Mouse (Mus musculus) kidney, embryonic 14.5 days (tissue): ENCODE measurements around the gene Mmgt2. TPM values are rescaled to one million over a fixed set of nuclear protein-coding genes. Genes with fewer than 3 reads are reported as not detected.

Experiments used
- ATAC-seq: fragments of 200-750 bp; cut with Nextera tagmentation; 2 replicates; pipeline ENCODE4 v1.8.0; 2017; ENCODE audit warnings: moderate number of reproducible peaks, mild to moderate bottlenecking, moderate TSS enrichment, moderate library complexity; ENCODE audit not compliant: low FRiP score, low TSS enrichment
- H3K27ac ChIP-seq: fragments of 300-500 bp; sonication (generic); 2 replicates; pipeline ENCODE4 v1.5.1; 2014; ENCODE audit warnings: low read depth, mild to moderate bottlenecking, low read length, moderate library complexity, mixed read lengths
- H3K27me3 ChIP-seq: fragments of 300-500 bp; sonication (generic); 2 replicates; pipeline ENCODE4 v1.6.1; 2014; ENCODE audit warnings: mild to moderate bottlenecking, low read length; ENCODE audit not compliant: control insufficient read depth, insufficient read depth
- H3K36me3 ChIP-seq: fragments of 300-500 bp; sonication (generic); 2 replicates; pipeline ENCODE4 v1.6.1; 2014; ENCODE audit warnings: low read length, mixed read lengths; ENCODE audit not compliant: control insufficient read depth, insufficient read depth
- H3K4me1 ChIP-seq: fragments of 300-500 bp; sonication (generic); 2 replicates; pipeline ENCODE4 v1.6.1; 2014; ENCODE audit warnings: low read length, mixed read lengths; ENCODE audit not compliant: control insufficient read depth, insufficient read depth
- H3K4me2 ChIP-seq: fragments of 300-500 bp; sonication (generic); replicated peaks from 2 replicates; pipeline ENCODE4 v1.6.1; 2014; ENCODE audit warnings: low read depth, mild to moderate bottlenecking, low read length
- H3K4me3 ChIP-seq: fragments of 300-500 bp; sonication (generic); 2 replicates; pipeline ENCODE4 v1.5.1; 2014; ENCODE audit warnings: mild to moderate bottlenecking, low read length
- H3K9ac ChIP-seq: fragments of 300-500 bp; sonication (generic); 2 replicates; pipeline ENCODE4 v1.6.1; 2014; ENCODE audit warnings: low read depth, mild to moderate bottlenecking, low read length, moderate library complexity
- H3K9me3 ChIP-seq: fragments of 300-500 bp; sonication (generic); 2 replicates; pipeline ENCODE4 v1.6.1; 2016; ENCODE audit warnings: low read length; ENCODE audit not compliant: control insufficient read depth
- WGBS: fragments of 180-500 bp; shearing (Covaris S2); extraction: QIAGEN DNeasy Blood & Tissue Kit; methylation state at CpG from one replicate; pipeline ENCODE4 v1.1.7; 2014; 5-methylcytosine and 5-hydroxymethylcytosine counted together
- polyA plus RNA-seq: library from polyadenylated mRNA; unstranded; fragments of >200 nt; fragmentation: Nextera tagmentation; extraction: Ambion mirVana; gene quantifications from 2 replicates; pipeline ENCODE4 v1.2.1, GENCODE M21; 2014

The Mmgt2 gene
- polyA plus RNA-seq, 1 experiment from 2014 or later, result 63.8 TPM

GRCm38 (mm10) chr11:62643011-62643631 is 5.3 kb upstream of the Mmgt2 start:
- Histone ChIP-seq H3K27me3 (no peaks in the 10 kb centered on the region), H3K27ac (no peak overlapping the region), H3K9me3 (no peaks in the 10 kb centered on the region), H3K9ac (no peak overlapping the region), H3K4me1 (peaks cover 48% of the 10 kb centered on the region), H3K4me2 (no peak overlapping the region), H3K36me3 (peaks cover 5% of the 10 kb centered on the region; the same call in 1 of the 2 replicates), H3K4me3 (no peak overlapping the region)
- no peak for ATAC-seq
- 64% methylated on average over 8 of the region's 8 CpGs for WGBS

GRCm38 (mm10) chr11:62643681-62644363 is 4.6 kb upstream of the Mmgt2 start:
- no peak for ATAC-seq
- no peak overlapping the region for H3K9ac ChIP-seq
- H3K4me2 ChIP-seq, result no peak overlapping the region
- peaks cover 48% of the 10 kb centered on the region for H3K4me1 ChIP-seq
- no peaks in the 10 kb centered on the region for H3K9me3 ChIP-seq
- no peak overlapping the region for H3K4me3 ChIP-seq
- WGBS, result 85% methylated on average over 10 of the region's 10 CpGs
- H3K27ac ChIP-seq, result no peak overlapping the region
- no peaks in the 10 kb centered on the region for H3K27me3 ChIP-seq
- peaks cover 5% of the 10 kb centered on the region; the same call in 1 of the 2 replicates for H3K36me3 ChIP-seq

- no peak overlapping the region; the same call in 1 of the 2 replicates for H3K4me2 ChIP-seq
- WGBS, result 95% methylated on average over 5 of the region's 5 CpGs
- no peak overlapping the region; the same call in 1 of the 2 replicates for H3K27ac ChIP-seq
- no peaks in the 10 kb centered on the region for H3K9me3 ChIP-seq
- no peaks in the 10 kb centered on the region for H3K27me3 ChIP-seq
- H3K36me3 ChIP-seq, result peaks cover 5% of the 10 kb centered on the region; the same call in 1 of the 2 replicates
- H3K4me3 ChIP-seq, result no peak overlapping the region
- no peak for ATAC-seq
- H3K4me1 ChIP-seq, result peaks cover 48% of the 10 kb centered on the region
- H3K9ac ChIP-seq, result no peak overlapping the region
Measured at GRCm38 (mm10) chr11:62644602-62645336, 3.7 kb upstream of the Mmgt2 start.

- no peaks in the 10 kb centered on the region for H3K9me3 ChIP-seq
- H3K4me1 ChIP-seq, result peaks cover 51% of the 10 kb centered on the region
- 84% methylated on average over 4 of the region's 4 CpGs for WGBS
- no peak for ATAC-seq
- H3K27ac ChIP-seq, result peak overlapping the region; percentile 81; the same call in 1 of the 2 replicates
- no peak overlapping the region for H3K9ac ChIP-seq
- no peak overlapping the region for H3K4me3 ChIP-seq
- H3K4me2 ChIP-seq, result peak overlapping the region; percentile 92; the same call in 1 of the 2 replicates
- H3K36me3 ChIP-seq, result peaks cover 6% of the 10 kb centered on the region; the same call in 1 of the 2 replicates
- no peaks in the 10 kb centered on the region for H3K27me3 ChIP-seq
Measured at GRCm38 (mm10) chr11:62645337-62645675, 3.2 kb upstream of the Mmgt2 start.

- Histone ChIP-seq H3K9ac (peak overlapping the region; percentile 28; the same call in 1 of the 2 replicates), H3K4me3 (peak overlapping the region; percentile 75), H3K27ac (peak overlapping the region; percentile 81), H3K9me3 (no peaks in the 10 kb centered on the region), H3K36me3 (peaks cover 11% of the 10 kb centered on the region; the same call in 1 of the 2 replicates), H3K4me2 (peak overlapping the region; percentile 92), H3K27me3 (no peaks in the 10 kb centered on the region), H3K4me1 (peaks cover 53% of the 10 kb centered on the region)
- 9% methylated on average over 8 of the region's 8 CpGs for WGBS
- no peak for ATAC-seq
Measured at GRCm38 (mm10) chr11:62645732-62646494, 2.6 kb upstream of the Mmgt2 start.

GRCm38 (mm10) chr11:62646495-62646843 is 2.0 kb upstream of the Mmgt2 start:
- Histone ChIP-seq H3K4me3 (peak overlapping the region; percentile 75), H3K4me1 (peaks cover 53% of the 10 kb centered on the region), H3K36me3 (peaks cover 11% of the 10 kb centered on the region; the same call in 1 of the 2 replicates), H3K27me3 (no peaks in the 10 kb centered on the region), H3K4me2 (peak overlapping the region; percentile 92), H3K27ac (peak overlapping the region; percentile 81; the same call in 1 of the 2 replicates), H3K9ac (peak overlapping the region; percentile 28; the same call in 1 of the 2 replicates), H3K9me3 (no peaks in the 10 kb centered on the region)
- 20% methylated on average over 4 of the region's 4 CpGs for WGBS
- ATAC-seq, result no peak

GRCm38 (mm10) chr11:62646958-62647515 is 1.4 kb upstream of the Mmgt2 start:
- no peak for ATAC-seq
- Histone ChIP-seq H3K9me3 (no peaks in the 10 kb centered on the region), H3K27me3 (no peaks in the 10 kb centered on the region), H3K4me1 (peaks cover 48% of the 10 kb centered on the region), H3K9ac (peak overlapping the region; percentile 72; the same call in 1 of the 2 replicates), H3K4me3 (peak overlapping the region; percentile 75), H3K27ac (peak overlapping the region; percentile 81; the same call in 1 of the 2 replicates), H3K36me3 (peaks cover 11% of the 10 kb centered on the region; the same call in 1 of the 2 replicates), H3K4me2 (peak overlapping the region; percentile 92)
- WGBS, result 48% methylated on average over 7 of the region's 7 CpGs
